7 mouse cellular contexts compared by ENCODE assay signal in the genomic region with DNA sequence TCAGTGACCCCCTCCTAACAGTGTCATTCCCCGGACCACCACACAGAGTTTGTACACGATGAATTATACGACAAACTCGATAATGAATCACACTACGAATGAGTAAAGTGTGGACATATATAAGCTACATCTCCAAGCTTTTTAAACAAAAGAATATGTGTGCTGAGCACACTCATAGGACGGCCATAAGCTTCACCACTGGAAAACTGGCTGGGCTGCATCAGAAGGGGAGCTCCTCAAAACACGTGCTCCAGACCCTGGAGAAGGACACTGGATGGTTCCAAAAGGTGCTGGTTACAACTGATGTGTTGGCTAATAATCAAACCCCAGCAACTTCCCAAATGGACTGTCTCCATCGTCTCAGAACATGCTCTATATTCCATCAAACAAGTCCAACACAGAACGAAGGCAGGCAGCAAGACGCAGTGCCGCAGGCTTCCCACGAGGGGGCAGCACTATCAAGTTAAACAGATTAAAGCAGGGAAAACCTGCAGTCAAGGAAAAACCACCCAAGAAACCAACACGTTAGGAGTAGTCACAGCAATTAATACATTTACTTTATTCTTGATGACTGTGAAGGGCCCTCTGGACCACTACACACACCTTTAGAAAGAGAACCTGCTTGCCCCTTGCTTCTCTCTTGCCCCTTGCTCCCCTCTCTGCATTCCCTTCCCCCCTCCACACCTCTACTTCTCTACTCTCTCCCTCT. TPM values are rescaled to one million over a fixed set of nuclear protein-coding genes. Genes with fewer than 3 reads are reported as not detected.
DNase-seq lines count a peak whose midpoint lies in the region; ATAC-seq and TF ChIP-seq lines count a peak whose summit lies in the region.

No protein-coding gene starts in this region.

- H3K4me1 ChIP-seq in intestine, embryonic 14.5 days (replicated peaks; ENCODE audit: control insufficient read depth, insufficient read depth, low read length): 0 out of 2 replicates have a peak, but pooled peaks cover 4% of the 10 kb centered on the region
- H3K4me1 ChIP-seq in midbrain, embryonic 14.5 days (ENCODE audit: control insufficient read depth, insufficient read depth, low read length): no peaks in the 10 kb centered on the region
- H3K4me1 ChIP-seq in spleen, adult 2 months (ENCODE audit: control insufficient read depth, insufficient read depth, insufficient read length): peaks cover 3% of the 10 kb centered on the region; the same call in 1 of the 2 replicates

- intact Hi-C loops in left cerebral cortex, postnatal 4 days (cut with DNase I): loop anchor here (1.0 to 5.0 kb wide), 3 partner anchors 169 to 657 kb away; no protein-coding TSS in a partner anchor

- H3K36me3 ChIP-seq in intestine, embryonic 14.5 days (ENCODE audit: control insufficient read depth, insufficient read depth, low read length): peaks cover 24% of the 10 kb centered on the region
- H3K36me3 ChIP-seq in midbrain, embryonic 14.5 days (ENCODE audit: control insufficient read depth, insufficient read depth, low read length): peaks cover 3% of the 10 kb centered on the region
- H3K36me3 ChIP-seq in spleen, adult 2 months (ENCODE audit: control insufficient read depth, insufficient read depth, low read length): peaks cover 14% of the 10 kb centered on the region

- no peaks in the 10 kb centered on the region for H3K27me3 ChIP-seq in intestine, embryonic 14.5 days (replicated peaks; ENCODE audit: control insufficient read depth, insufficient read depth, low read length)
- no peaks in the 10 kb centered on the region for H3K27me3 ChIP-seq in midbrain, embryonic 14.5 days (ENCODE audit: control insufficient read depth, insufficient read depth, low read length)
- H3K27me3 ChIP-seq in spleen, adult 2 months (ENCODE audit: control insufficient read depth, insufficient read depth, low read length): no peaks in the 10 kb centered on the region

- ATAC-seq in intestine, embryonic 14.5 days (replicated peaks; ENCODE audit: low FRiP score, low TSS enrichment, low read depth): 0 out of 2 replicates have a peak, but pooled peaks have one; percentile 51
- 0 out of 2 replicates have a peak, but pooled peaks have one; percentile 24 for ATAC-seq in midbrain, embryonic 14.5 days (ENCODE audit: low FRiP score, low TSS enrichment)

- no peaks in the 10 kb centered on the region for H3K9me3 ChIP-seq in intestine, embryonic 14.5 days (ENCODE audit: control insufficient read depth, low read length)
- H3K9me3 ChIP-seq in midbrain, embryonic 14.5 days (ENCODE audit: control insufficient read depth, low read length): no peaks in the 10 kb centered on the region

- DNase-seq in T-cell, adult 2 months (ENCODE audit: low spot score): peak; percentile 72
- DNase-seq in cerebellum, adult 18-20 months: peak; percentile 65 to 76
- peak; percentile 59 for DNase-seq in forelimb bud, embryonic 11.5 days (ENCODE audit: low read depth, low spot score)
- DNase-seq in intestine, embryonic 14.5 days (ENCODE audit: low spot score): peak; percentile 92
- DNase-seq in left cerebral cortex, postnatal 4 days: peak; percentile 74
- peak; percentile 91 for DNase-seq in midbrain, embryonic 14.5 days
- peak in 1 of 2 experiments; percentile 70 for DNase-seq in spleen, adult 2 months (ENCODE audit: low read depth in 1 of 2, low spot score in 2 of 2)

- no peak overlapping the region for H3K4me3 ChIP-seq in intestine, embryonic 14.5 days (ENCODE audit: low read depth, low read length)
- H3K4me3 ChIP-seq in midbrain, embryonic 14.5 days (replicated peaks; ENCODE audit: low read depth, low read length): no peak overlapping the region
- H3K4me3 ChIP-seq in spleen, adult 2 months (ENCODE audit: extremely low read depth, insufficient read depth, insufficient read length): no peak overlapping the region

- H3K9ac ChIP-seq in intestine, embryonic 14.5 days (ENCODE audit: low read length): no peak overlapping the region
- no peak overlapping the region for H3K9ac ChIP-seq in midbrain, embryonic 14.5 days (replicated peaks; ENCODE audit: low read length)

- H3K4me2 ChIP-seq in intestine, embryonic 14.5 days (ENCODE audit: low read length): no peak overlapping the region
- H3K4me2 ChIP-seq in midbrain, embryonic 14.5 days (ENCODE audit: low read length): no peak overlapping the region

- no peak for TF ChIP-seq POLR2A in spleen, adult 2 months (IDR thresholded peaks at IDR 0.05; ENCODE audit: low read depth, low read length)

- TF ChIP-seq CTCF in spleen, adult 2 months (IDR thresholded peaks at IDR 0.05; ENCODE audit: extremely low read depth, insufficient read depth, insufficient read length, insufficient replicate concordance): peak; percentile 92

- no peak overlapping the region for H3K27ac ChIP-seq in intestine, embryonic 14.5 days (ENCODE audit: low read depth)
- H3K27ac ChIP-seq in midbrain, embryonic 14.5 days (replicated peaks; ENCODE audit: low read depth, low read length): no peak overlapping the region
- no peak overlapping the region for H3K27ac ChIP-seq in spleen, adult 2 months (ENCODE audit: insufficient read depth, low read length)

- 56% methylated on average over 13 of the region's 13 CpGs for WGBS in intestine, embryonic 14.5 days
- 59% methylated on average over 13 of the region's 13 CpGs for WGBS in midbrain, embryonic 14.5 days
- WGBS in spleen, adult 2 months: 55% methylated on average over 13 of the region's 13 CpGs

RNA-seq across cellular contexts. Expression of a gene that starts 30.5 kb away (rescaled TPM):
- polyA plus RNA-seq in intestine, embryonic 14.5 days (2014; fragmentation: Nextera tagmentation; extraction: Ambion mirVana): 46.2 and 47.8 TPM in 2 replicates
- total RNA-seq in left cerebral cortex, postnatal 4 days (2021): 100 to 1,000 TPM; 105 to 110 TPM
- polyA plus RNA-seq in midbrain, embryonic 14.5 days (2014; fragmentation: Nextera tagmentation; extraction: Ambion mirVana): 69.3 and 73.7 TPM in 2 replicates
- polyA plus RNA-seq in spleen, adult 2 months (2012; rRNA removed): 3.7 and 3.9 TPM in 2 replicates

RNA-seq across cellular contexts. Expression of a gene that starts 37.5 kb away (rescaled TPM):
- polyA plus RNA-seq in intestine, embryonic 14.5 days (2014; fragmentation: Nextera tagmentation; extraction: Ambion mirVana): 0.69 and 0.79 TPM in 2 replicates
- 1 to 10 TPM; 1.3 to 1.5 TPM for total RNA-seq in left cerebral cortex, postnatal 4 days (2021)
- 0.18 TPM in 1 of 2 replicates, not detected in the other for polyA plus RNA-seq in midbrain, embryonic 14.5 days (2014; fragmentation: Nextera tagmentation; extraction: Ambion mirVana)
- 0.08 and 0.11 TPM in 2 replicates for polyA plus RNA-seq in spleen, adult 2 months (2012; rRNA removed)
